Mouse (Mus musculus) embryo, embryonic 10.5 days (tissue): ENCODE results near the gene Cep44.
A peak's percentile ranks its signal among the peaks of the same experiment; 100 is the strongest.

Experiments used
- DNase-seq: peaks from one replicate; pipeline ENCODE4 v3.0.0-alpha.2; 2015; ENCODE audit warnings: low spot score

The Cep44 gene

DNA sequence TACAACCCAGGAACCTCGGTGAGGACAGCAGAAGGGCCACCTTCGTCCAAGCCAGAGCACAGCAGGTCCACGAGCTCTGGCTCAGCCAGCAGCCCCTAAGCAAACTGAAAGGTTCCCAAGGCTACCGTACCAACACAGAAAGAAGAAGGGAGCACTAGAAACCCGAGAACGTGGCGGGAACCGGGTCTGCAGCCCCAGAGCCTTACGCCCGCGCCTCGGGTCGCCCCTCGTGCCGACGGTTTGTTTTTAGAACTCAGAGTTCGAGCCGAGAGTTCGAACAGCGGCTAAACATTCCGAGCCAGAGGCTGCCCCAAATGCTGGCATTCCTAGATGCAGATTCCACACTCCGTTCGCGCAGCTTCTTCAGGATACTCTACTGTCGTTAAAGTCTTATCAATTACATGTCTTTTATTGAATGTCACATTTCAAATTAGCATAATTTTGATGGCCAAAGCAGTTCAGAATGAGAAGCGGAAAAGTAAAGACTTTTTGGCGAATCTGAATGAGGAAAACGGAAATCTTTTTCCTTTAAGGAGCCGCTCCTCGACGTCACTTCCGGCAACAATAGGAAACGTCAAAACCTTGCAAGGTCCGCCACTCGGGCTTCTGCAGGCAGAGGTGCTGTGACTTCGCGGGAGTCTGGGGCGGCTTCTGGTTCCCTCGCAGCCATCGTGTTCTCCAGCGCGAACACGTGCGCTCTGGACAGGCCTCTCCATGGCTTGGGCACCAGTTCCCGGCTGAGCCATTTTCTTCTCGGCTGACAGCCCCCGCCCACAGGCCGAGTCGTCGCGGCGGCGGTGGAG is at the start of gene Cep44, which contains the start of gene Fbxo8:
TSS of gene Cep44 (minus strand) at position 490 of the 803 bp plus-strand sequence.
TSS of gene Fbxo8 (plus strand) at position 533 of the 803 bp plus-strand sequence.
- peak; percentile 93 for DNase-seq

DNA sequence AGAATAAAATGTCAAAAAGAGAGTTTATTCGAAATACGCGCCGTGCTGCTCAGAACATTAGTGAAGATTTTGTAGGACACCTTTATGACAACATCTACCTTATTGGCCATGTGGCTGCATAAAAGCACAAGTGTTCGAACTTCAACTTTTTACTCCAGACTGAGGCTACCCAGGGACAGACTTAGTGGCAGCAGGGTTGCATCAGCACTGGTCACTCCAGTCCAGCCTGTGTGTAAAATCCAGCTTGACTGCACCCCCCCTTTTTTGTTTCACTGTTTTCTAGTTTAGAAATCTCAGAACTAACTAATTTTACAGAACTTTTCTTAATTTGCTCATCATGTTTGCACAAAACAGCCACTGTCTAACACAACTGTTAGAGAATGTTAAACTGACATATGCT is 40.7 kb upstream of the Cep44 start:
- no peak for DNase-seq

DNA sequence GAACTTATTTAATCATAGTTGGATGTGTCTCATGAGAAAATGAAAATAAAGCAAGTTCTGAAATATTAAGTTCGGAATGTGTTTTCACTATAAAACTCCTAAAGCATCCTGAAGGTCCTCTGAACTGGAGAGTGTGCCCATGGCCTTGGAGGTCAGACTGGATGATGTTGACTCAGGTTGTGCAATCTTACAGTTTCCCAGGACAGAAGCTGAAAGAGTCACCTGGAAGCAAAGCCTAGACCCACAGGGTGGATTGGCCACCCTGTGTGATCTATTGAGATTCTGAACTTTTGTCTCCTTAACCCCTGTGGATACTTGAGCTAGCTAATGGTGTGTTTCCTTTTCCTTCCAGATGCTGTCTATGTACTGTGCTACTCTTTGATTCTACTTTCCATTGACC is 40.2 kb upstream of the Cep44 start:
- no peak for DNase-seq

DNA sequence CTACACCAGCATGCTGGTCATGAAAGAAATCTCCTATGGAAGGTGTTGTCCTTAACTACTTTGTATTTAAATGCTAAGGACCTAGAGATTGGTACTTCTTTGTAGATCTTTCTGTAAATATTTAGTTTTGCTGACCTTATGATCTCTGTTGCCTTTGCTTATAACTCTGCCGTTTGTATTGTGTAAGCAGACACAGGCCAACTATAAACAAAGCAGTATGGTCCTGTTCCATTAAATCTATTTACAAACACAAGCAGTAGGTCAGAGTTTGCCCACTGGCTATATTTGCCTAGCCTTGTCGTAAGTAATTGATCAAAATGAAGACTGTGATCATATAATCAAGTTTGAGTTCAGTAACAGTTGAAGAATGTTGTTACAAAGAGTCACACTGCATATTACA is 38.2 kb upstream of the Cep44 start:
- DNase-seq: no peak

DNA sequence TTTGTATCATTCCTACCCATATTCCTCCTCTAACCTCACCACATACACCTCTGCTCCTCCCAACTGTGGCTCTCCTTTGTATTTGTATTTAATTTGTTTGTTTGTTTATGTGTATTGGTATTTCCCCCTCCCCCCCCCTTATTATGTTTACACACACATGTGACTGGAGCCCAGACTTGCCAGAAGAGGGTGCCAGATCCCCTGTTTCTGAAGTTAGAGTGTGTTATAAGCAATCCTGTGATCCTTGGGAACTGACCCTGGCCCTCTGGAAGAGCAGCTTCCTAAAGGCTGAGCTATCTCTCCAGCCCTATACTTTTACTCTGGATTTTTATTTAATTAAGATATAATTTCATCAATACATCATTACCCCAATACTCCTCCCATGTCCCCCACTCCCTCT is 32.0 kb upstream of the Cep44 start:
- peak; percentile 15 for DNase-seq

DNA sequence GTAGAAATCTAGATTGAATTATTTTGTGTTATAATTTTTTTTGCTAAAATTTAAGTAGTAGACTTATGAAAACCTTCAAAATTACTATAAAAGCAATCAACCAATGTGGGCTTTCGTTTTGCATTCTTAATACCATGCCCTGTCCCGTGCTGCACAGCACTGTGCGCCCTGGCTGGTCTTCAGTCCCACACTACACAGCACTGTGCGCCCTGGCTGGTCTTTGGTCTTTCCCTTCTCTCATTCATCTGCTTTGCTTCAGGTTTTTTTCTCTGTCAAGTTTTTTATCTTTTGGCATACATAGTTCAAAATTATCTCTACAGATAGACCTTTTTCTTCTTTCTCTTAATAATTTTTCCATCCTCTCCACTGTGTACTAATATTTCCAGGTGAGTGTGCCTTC is 30.1 kb upstream of the Cep44 start:
- no peak for DNase-seq

DNA sequence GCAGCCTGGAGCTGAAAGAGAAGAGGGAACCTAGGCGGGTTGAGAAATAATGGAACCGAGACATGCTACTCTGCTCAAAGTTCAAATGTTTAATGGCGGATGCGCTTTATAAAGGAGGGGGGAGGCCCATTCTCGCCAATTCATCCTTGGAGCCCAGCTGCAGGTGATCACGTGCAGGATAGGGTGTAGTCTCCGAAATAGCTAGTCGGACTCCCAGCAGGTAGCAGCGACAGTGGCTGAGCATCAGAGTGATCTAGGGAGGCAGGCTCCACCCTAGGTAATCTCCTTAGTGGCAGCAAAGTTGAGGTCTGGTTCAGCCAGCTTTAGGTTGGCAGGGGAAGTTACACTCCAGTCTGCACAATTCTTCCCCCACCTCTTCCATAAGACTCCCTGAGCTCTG is 16.0 kb upstream of the Cep44 start:
- DNase-seq: no peak

DNA sequence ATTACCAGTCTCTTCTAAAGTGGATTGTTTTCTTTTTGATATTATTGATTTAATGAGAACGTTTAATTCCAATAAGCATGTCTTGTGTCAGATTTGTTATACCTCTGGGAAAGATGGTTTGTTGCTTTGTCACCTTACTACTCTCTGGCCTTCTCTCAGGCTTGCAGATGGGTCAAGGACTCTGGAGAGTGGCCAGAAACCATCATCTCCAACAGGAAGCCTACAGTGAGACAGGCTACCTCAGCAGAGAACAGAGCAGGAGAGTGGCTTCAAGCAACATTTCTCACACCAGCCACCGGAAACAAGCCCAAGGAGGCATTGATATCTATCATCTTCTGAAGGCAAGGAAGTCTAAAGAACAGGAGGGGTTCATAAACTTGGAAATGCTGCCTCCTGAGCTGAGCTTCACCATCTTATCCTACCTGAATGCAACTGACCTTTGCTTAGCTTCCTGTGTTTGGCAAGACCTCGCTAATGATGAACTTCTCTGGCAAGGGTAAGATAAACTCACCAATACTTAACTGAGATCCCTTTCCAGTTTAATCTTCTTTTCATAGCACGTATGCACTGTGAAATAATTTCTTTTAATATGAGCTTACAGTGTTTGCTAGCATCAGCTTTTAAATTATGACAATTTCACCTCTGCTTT is 13.7 kb upstream of the Cep44 start:
- no peak for DNase-seq

DNA sequence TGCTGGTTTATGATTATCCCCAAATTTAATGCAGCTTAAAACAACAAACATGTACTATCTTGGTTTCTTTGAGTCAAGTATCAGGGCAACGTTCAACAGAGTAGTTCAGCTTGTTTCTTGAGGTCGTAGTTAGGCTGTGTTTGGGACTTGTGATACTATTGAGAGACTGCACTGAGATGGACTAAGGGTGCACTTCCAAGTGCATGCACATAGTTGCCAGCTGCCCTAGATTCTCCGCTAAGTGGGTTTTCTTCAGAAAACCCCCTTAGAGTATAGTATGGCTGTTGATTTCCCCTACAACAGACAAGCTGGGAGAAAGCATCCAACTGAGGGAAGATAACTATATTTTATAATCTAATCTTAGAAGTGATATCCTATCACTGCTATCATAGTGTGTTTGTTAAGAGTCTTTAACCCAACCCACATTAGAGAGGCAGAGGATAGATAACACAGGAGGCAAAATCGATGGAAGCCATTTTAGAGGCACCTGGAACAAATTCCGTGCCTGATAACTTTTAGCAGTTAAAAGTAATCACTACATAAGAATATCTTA is 1.8 kb upstream of the Cep44 start:
- DNase-seq: no peak

DNA sequence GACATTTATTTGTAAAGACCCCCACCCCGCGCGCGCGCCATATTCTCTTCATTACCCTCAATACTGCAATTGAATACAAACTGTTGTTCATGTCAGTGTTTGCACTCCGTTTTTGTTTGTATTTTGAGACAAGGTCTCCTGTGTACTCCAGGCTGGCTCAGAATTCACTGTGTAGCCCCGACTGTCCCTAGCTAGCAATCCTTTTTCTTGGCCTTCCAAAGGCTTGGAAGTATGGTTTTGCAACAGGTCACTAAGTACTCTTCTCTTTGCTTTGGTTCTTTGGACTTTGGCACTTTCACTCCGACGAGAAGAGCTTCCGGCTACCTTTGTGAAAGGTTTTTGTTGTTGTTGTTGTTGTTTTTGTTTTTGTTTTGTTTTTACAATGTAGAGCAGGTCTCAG is 1.2 kb upstream of the Cep44 start:
- DNase-seq: peak; percentile 12

DNA sequence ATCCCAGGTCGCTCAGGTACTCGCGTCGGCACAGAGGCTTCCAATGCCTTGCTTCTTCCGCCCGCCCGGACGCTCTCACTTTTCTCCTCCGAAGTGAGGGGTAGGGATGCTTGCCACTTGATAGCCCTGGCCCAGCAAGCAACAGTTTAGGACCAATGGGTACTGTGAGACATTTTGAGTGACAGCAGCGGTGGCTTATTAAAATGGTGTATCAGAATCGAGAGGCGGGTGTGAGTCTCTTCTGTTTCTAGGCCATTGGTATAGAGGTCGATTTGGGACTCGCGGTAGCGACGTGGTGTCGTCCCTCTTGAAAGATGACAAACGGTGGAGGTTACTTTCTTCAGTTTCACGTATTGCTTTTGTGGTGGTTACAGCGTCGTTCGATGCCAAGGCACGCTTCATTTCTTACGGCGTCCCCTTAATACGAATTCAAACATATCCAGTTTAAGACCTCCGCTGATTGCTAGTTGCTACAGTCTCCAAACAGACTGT is 560 bp upstream of the Cep44 start:
- peak; percentile 96 for DNase-seq

DNA sequence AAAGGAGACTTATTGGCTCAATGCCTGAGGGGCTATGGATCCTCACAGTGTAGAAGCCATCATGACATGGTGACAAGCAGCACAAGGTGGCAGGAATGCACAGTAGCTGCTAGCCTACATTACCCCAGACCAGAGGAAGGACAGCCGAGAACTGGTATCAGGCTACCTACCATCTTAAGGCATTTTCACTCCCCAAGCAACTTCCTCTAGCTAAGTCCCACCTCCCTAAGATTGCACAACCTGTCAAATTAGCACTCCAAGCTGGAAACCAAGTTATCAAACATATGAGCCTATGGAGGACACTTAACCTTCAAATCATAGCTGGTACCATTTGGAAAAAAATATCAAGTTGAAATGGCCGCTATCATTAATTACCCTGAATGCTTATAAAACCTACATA is 3.0 kb downstream of the Cep44 start:
- DNase-seq: no peak

DNA sequence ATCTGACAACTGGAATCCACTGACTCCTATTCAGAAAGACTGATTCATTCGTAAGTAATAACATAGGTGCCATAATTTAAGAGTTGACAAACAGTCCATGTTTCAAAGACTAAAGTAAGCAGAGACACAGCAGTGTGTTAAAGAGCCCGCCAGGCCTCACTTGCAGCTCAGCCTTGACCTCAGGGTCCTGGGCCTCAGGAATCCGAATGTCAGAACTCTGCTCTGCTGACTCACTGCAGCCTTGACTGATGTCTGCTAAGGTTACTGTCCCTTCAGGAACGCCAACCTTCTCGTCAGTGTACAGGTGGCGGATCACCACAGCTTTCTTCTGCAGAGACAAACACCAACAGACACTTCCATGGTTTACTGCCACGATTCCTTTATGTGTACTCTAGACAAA is 10.1 kb downstream of the Cep44 start:
- DNase-seq: no peak

DNA sequence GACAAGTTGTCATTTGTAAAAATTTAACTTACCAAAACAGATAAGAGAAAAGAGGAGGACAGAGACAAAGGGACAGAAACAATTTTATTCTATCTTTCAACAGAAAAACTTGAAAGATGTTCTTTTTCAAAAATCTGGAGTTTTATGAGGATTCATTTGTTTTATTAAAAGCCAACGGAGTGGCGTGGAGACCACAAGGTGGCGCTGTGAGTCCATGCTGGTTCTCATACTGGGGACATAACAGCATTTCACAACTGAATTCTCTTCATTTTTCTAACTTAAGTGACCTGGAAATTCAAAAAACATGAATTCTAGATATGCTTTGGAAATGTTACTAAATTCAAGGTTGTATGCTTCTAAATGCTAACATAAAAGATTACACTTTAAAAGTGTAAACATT is 20.5 kb downstream of the Cep44 start:
- DNase-seq: peak; percentile 79

DNA sequence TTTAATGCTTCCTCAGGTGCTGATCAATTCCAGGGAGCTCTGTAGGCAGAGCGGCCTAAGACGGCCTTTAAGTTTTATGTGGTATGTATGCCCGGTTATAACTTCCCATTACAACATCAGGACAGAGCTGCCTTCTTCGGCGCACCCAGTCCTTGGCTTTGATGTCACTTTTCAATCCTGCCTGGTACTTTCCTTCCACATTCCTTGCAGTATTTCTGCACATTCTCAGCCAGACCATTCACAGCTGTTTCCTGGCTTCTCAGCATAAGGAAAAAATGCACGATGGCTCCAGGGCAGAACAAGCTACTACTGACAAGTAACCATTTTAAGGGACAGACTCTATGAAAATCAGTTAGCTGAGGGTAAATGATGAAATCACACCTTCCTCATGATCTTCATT is 22.0 kb downstream of the Cep44 start:
- no peak for DNase-seq

DNA sequence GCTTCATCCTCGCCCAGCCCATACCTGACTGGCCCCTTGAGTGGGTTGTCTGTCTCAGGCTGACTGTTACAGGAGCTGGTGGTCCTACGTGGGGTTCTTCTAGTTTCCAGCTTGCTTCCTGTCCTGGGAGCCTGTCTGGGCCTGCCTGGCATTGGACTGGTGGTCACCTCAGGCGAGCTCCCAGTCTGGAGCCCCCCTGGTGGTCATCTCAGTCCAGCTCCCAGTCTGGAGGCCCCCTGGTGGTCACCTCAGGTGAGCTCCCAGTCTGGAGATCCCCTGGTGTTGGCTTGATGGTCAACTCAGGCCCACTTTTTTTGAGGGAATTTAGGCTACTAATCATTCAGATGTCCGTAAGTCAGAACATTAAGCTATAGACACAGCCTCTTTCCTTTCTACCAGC is 29.8 kb downstream of the Cep44 start:
- no peak for DNase-seq

DNA sequence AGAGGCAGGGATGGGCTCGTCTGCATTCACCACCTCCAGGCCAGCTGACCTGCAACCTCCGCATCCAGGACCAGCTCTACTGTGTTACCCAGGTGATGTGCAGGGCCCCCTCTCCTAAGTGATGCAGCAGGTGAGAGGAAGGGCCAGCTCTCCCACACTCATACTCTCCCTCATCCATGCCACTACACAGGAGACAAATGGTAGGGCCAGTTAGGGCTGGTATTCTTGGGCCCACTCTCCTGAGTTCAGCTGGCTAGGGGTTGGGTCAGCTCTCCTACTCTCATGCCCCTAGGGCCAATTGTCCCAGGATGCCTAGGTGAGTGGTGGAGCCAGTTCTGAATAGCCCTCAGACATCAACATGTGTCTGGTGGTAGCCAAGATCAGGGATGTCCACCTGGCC is 30.6 kb downstream of the Cep44 start:
- no peak for DNase-seq

DNA sequence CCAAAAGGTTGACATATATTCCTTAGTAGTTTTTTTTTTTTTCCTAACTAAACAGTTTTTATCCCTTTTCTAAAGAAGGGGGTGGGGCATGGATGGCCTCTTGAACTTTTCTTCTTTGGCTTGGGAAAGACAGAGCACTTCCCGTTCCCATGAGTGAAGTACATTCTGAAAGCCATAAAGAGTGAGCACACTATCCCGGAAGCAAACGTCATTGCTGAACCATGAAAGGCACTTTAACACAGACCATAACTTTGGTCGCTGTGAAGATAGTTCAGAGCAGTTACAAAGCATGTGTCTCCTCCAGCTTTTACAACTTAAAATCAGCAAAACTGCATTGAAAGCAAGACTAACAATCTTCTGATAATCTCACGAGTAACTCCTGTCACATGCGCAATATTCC is 32.0 kb downstream of the Cep44 start:
- DNase-seq: no peak

DNA sequence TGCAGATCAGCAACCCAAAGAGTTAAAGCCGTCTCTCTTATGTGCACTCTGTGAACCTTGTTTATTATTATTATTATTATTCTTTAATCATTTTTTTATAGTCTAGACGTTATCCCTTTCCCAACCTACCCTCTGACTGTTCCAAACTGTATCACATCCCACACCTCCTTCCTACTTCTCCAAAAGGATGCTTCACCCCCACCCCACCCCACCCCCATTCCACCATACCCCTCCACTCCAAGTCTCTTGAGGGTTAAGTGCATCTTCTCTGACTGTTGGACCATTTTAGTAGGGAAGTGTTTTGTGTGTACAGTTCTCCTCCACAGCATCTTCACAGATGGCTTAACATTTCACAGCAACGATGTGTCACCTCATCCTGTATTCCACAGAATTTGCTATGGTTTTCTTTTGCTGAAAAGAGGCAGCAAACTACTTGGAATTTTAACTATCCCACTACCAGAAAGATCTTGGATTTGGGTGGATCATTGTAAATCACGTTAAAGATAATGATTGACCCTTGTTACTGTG is 41.8 kb downstream of the Cep44 start:
- no peak for DNase-seq

DNA sequence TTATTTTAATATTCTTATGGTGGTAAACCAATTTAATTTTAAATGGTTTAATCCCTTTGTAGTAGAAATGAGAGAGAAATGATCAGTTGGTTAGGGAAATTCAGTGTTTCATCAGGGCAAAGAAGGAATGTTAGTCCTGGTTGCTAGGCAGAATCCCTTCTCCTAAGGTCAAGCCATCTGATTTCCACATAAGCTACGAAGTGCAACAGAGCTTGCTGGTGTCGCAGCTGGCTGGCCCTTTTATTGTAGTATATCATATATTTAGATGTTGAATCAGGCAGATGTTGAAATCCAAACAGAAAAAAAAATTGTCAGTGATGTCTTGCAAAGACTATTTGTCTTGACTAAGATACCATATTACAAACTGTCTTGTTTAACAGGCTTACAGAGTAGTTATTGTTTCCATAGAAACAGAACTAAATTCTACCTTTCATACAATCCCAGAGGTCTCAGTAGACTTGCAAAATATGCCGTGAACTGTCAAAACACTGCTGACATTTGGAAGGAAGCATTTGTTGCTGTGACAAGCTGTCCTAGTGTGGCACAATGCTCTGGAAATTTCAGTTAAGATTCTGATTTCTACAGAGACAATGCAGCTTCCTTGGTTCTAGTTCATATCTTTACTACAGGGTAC is 42.4 kb downstream of the Cep44 start:
- no peak for DNase-seq

DNA sequence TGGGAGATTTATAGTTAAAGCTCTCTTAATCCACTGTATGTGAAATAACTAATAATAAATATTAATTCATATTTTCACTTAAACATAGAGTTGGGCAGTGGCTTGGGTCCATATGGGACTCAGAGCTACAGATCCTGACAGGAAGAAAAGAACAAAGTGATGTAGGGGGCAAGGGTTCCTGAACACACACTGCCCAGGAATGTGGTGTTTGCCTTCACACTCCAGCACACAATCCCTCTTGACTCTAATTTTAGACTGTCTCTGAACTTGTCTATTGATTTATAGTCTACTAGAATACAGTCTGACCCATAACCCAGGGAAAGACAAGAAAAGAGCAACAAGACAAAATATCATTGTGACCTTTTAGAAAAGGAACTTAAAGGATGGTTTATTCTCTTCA is 48.9 kb downstream of the Cep44 start:
- DNase-seq: no peak

DNA sequence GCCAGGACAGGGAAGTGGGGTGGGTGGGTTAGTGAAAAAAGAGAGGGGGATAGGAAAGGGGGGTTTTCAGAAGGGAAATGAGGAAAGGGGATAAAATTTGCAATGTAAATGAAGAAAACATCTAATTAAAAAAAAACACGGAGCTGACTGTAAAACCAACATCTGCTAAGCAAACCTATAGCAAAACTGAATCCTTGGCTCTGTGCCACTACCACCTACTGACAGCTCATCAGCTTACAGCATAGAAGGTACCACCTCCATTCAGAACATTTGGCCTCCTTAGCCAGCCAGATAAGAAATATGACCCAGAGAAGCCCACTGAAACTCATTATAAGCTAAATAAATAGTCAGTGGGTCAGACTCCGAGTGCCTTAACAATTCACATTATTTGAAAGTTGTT is 61.4 kb downstream of the Cep44 start:
- no peak for DNase-seq

DNA sequence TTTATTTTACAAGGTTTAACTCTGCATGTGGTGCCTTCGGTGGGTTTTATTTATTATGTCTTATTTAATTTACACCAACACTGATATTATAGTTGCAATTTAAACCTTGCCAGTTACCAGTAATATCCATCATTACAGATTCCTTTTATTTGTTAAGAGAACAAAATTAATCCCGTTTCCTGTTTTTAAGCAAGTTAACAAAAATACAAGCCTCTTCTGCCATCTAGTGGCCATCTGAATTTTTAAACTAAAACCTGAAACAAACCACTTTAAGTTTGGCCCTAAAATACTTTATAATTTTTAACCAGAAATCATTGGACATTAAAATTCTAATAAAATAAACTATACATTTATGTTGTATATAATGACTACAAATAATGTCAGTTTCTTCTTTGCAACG is 64.8 kb downstream of the Cep44 start:
- peak; percentile 75 for DNase-seq
